Mouse (Mus musculus) embryo, embryonic 10 days (tissue): ENCODE measurements around the gene 4932429P05Rik.

ENCODE experiments used
- DNase-seq: peaks from one replicate; pipeline ENCODE4 v3.0.0-alpha.2; 2015; ENCODE audit warnings: low spot score

Gene 4932429P05Rik

DNA sequence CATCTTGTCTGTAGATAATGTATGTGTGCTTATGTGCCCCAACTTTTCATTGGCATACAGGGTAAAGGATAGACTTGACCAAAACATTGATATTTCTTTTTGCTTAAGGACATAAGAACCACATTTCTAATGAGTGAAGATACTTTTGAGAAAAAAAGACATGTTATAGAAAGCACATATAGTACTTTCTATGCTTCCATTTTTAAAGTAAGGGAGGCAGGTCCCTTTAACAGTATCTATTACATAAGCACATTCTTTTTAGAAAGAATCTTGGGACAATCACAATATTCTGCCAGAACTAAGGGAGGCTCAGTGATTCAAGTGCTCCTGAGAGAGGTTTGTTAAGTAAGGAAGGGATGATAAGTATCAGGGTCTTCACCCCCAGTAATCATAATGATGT lies at the start of gene 4932429P05Rik:
TSS of gene 4932429P05Rik (plus strand) at position 301 of the 400 bp plus-strand sequence.
- no peak for DNase-seq
